33 mouse cellular contexts compared by ENCODE assay signal in genomic region chr16:28404156-28404555, GRCm38 (mm10).
"Had no signal": no experiment of that assay in that cellular context is flagged by ENCODE, and none has a peak within 500 bp of the region (broad histone marks: within the 10 kb centered on the region; RNA-seq: fewer than 3 reads in every experiment).

No protein-coding gene starts in this region.

- H3K9me3 ChIP-seq: heart, embryonic 10.5 days; heart, embryonic 12.5 days; heart, embryonic 13.5 days; heart, embryonic 15.5 days; hindbrain, embryonic 10.5 days; hindbrain, embryonic 12.5 days; hindbrain, embryonic 13.5 days; hindbrain, embryonic 15.5 days; kidney, embryonic 15.5 days had no signal

- H3K4me2 ChIP-seq: heart, embryonic 11.5 days; heart, embryonic 12.5 days; heart, embryonic 13.5 days; heart, embryonic 15.5 days; hindbrain, embryonic 12.5 days; hindbrain, embryonic 13.5 days; hindbrain, embryonic 14.5 days; hindbrain, embryonic 15.5 days; kidney, embryonic 15.5 days had no signal

- H3K9ac ChIP-seq: heart, embryonic 12.5 days; heart, embryonic 13.5 days; heart, embryonic 15.5 days; hindbrain, embryonic 12.5 days; hindbrain, embryonic 13.5 days; hindbrain, embryonic 14.5 days; hindbrain, embryonic 15.5 days; kidney, embryonic 15.5 days had no signal

- H3K27me3 ChIP-seq: heart, embryonic 12.5 days; heart, embryonic 13.5 days; heart, embryonic 15.5 days; hindbrain, embryonic 12.5 days; hindbrain, embryonic 13.5 days; hindbrain, embryonic 15.5 days; kidney, embryonic 15.5 days had no signal

- DNase-seq: heart, postnatal 10 days; heart, postnatal 14 days; heart, postnatal 36 days; heart, postnatal 4 days; kidney, adult 11 months; kidney, adult 18-20 months; kidney, adult 2 months; kidney, adult 8-10 months; kidney, adult 9 months; kidney, postnatal 10 days; kidney, postnatal 14 days; kidney, postnatal 25 days; kidney, postnatal 36 days; kidney, postnatal 4 days; layer of hippocampus, adult 9-11 months; layer of hippocampus, postnatal 36 days had no signal

- H3K36me3 ChIP-seq: heart, embryonic 10.5 days; heart, embryonic 12.5 days; heart, embryonic 13.5 days; heart, embryonic 15.5 days; hindbrain, embryonic 10.5 days; hindbrain, embryonic 12.5 days; hindbrain, embryonic 13.5 days; hindbrain, embryonic 15.5 days; kidney, embryonic 15.5 days had no signal

- H3K4me1 ChIP-seq: heart, embryonic 10.5 days; heart, embryonic 12.5 days; heart, embryonic 13.5 days; heart, embryonic 15.5 days; hindbrain, embryonic 10.5 days; hindbrain, embryonic 12.5 days; hindbrain, embryonic 13.5 days; kidney, embryonic 15.5 days had no signal

- H3K27ac ChIP-seq: heart, embryonic 10.5 days; heart, embryonic 13.5 days; heart, embryonic 15.5 days; hindbrain, embryonic 10.5 days; hindbrain, embryonic 12.5 days; hindbrain, embryonic 13.5 days; hindbrain, embryonic 14.5 days; hindbrain, embryonic 15.5 days; hindbrain, postnatal 0 days; kidney, embryonic 15.5 days; kidney, postnatal 0 days; layer of hippocampus, adult 2 months; left cerebral cortex, adult 2 months had no signal

- H3K4me3 ChIP-seq: heart, embryonic 10.5 days; heart, embryonic 12.5 days; heart, embryonic 13.5 days; heart, embryonic 15.5 days; hindbrain, embryonic 10.5 days; hindbrain, embryonic 12.5 days; hindbrain, embryonic 13.5 days; hindbrain, embryonic 15.5 days; kidney, embryonic 15.5 days; layer of hippocampus, adult 2 months; left cerebral cortex, adult 2 months had no signal

- ATAC-seq: hindbrain, embryonic 16.5 days; hindbrain, postnatal 0 days; inflammation-experienced regulatory T-cells, adult 6 months had no signal
